Mouse (Mus musculus) midbrain, embryonic 13.5 days (tissue): ENCODE results near the gene Best3. TPM values are rescaled to one million over a fixed set of nuclear protein-coding genes. Genes with fewer than 3 reads are reported as not detected.

Experiments
- polyA plus RNA-seq: library from polyadenylated mRNA; unstranded; fragments of >200 nt; fragmentation: Nextera tagmentation; extraction: Ambion mirVana; gene quantifications from 2 replicates; pipeline ENCODE4 v1.2.1, GENCODE M21; 2015

Best3 gene
- polyA plus RNA-seq, 1 experiment from 2014 or later = 0.15 TPM

Other genes with a start within 250 kb of the Best3 start
- 0.12 TPM in 1 of 2 replicates, not detected in the other for gene Myrfl, start 89.4 kb upstream of the Best3 start, polyA plus RNA-seq
- 43.9 and 44.2 TPM in 2 replicates for gene Rab3ip, start 35.5 kb upstream of the Best3 start, polyA plus RNA-seq
- not detected in 2 replicates for gene Gm10271, start 13.7 kb upstream of the Best3 start, polyA plus RNA-seq
- gene Lrrc10, start 59.0 kb downstream of the Best3 start, polyA plus RNA-seq = not detected in 2 replicates
- gene Cct2, start 77.5 kb downstream of the Best3 start, polyA plus RNA-seq = 280 and 281 TPM in 2 replicates
- 19.0 and 22.2 TPM in 2 replicates for gene Frs2, start 162.2 kb downstream of the Best3 start, polyA plus RNA-seq
- gene Yeats4, start 238.2 kb downstream of the Best3 start, polyA plus RNA-seq = 141 and 160 TPM in 2 replicates